Mouse (Mus musculus) C2C12 (cell line): ENCODE results near the gene Plxnd1. TPM values are rescaled to one million over a fixed set of nuclear protein-coding genes. Genes with fewer than 3 reads are reported as not detected.
A peak's percentile ranks its signal among the peaks of the same experiment; 100 is the strongest.

Source experiments
- H3K27me3 ChIP-seq: one replicate; pipeline ENCODE4 v1.6.1; 2011; ENCODE audit not compliant: control insufficient read depth, insufficient read depth, insufficient read length
- H3K36me3 ChIP-seq: one replicate; pipeline ENCODE4 v1.6.1; 2011; ENCODE audit not compliant: control insufficient read depth, insufficient read depth
- H3K4me3 ChIP-seq: one replicate; pipeline ENCODE4 v1.5.1; 2011; ENCODE audit warnings: mild to moderate bottlenecking, control low read depth; ENCODE audit not compliant: poor library complexity, insufficient read depth, severe bottlenecking
- H3K79me2 ChIP-seq: one replicate; pipeline ENCODE4 v1.6.1; 2011; ENCODE audit not compliant: control insufficient read depth, insufficient read depth
- H3K79me3 ChIP-seq: one replicate; pipeline ENCODE4 v1.6.1; 2011; ENCODE audit warnings: low read depth, control low read depth
- H3ac ChIP-seq: one replicate; pipeline ENCODE3; 2011; ENCODE audit warnings: low read depth; ENCODE audit not compliant: control insufficient read depth, insufficient read length
- CEBPB ChIP-seq: IDR thresholded peaks from one replicate; pipeline ENCODE4 v1.6.1; 2011; ENCODE audit warnings: low read depth, mild to moderate bottlenecking, control low read depth, moderate library complexity
- CTCF ChIP-seq: IDR thresholded peaks from one replicate; pipeline ENCODE4 v1.5.1; 2011; ENCODE audit not compliant: control insufficient read depth, insufficient read depth, insufficient read length
- FOSL1 ChIP-seq: IDR thresholded peaks from one replicate; pipeline ENCODE4 v1.8.0; 2011; ENCODE audit warnings: mild to moderate bottlenecking, low read length; ENCODE audit not compliant: poor library complexity, insufficient read depth, severe bottlenecking
- MAX ChIP-seq: IDR thresholded peaks from one replicate; pipeline ENCODE4 v1.6.1; 2011; ENCODE audit warnings: mild to moderate bottlenecking, control low read depth
- MYOD1 ChIP-seq: IDR thresholded peaks from one replicate; pipeline ENCODE4 v1.6.1; 2011; ENCODE audit warnings: low read depth; ENCODE audit not compliant: control insufficient read depth, insufficient read length
- MYOG ChIP-seq: IDR thresholded peaks from one replicate; pipeline ENCODE4 v1.6.1; 2011; ENCODE audit not compliant: control insufficient read depth, insufficient read length; ENCODE audit errors: extremely low read depth
- USF1 ChIP-seq: IDR thresholded peaks from one replicate; pipeline ENCODE4 v1.6.1; 2011; ENCODE audit warnings: low read depth, mild to moderate bottlenecking, control low read depth, moderate library complexity
- polyA plus RNA-seq: library from polyadenylated mRNA; unstranded; fragments of >200 nt; fragmentation: generic; extraction: Trizol; gene quantifications from one replicate; pipeline ENCODE4 v1.2.1, GENCODE M21; 2012; ENCODE audit warnings: missing spikeins

The Plxnd1 gene
- polyA plus RNA-seq, 1 experiment, result 14.8 TPM

DNA sequence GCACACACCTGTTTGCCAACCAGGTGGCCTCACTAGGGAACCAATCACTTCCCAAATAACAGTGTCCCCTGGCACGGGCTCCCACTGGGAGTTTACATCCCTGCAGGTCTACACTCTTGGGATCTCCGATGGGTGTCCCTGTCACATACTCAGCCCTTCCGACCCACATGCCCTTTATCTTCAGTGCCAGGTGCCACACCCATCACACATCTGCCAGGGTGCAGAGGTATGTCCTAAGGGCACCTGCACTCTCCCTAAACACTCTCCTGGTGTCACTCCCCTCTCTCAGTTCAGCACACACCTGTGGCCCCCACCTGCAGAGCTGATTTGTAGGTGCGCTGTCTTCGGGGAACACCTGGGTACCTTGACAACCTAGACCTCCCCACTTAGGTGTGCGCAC, 1.8 kb downstream of the Plxnd1 start:
- peak overlapping the region; percentile 37 for H3K4me3 ChIP-seq
- H3K27me3 ChIP-seq, result no peaks in the 10 kb centered on the region
- peaks cover 7% of the 10 kb centered on the region for H3K79me3 ChIP-seq
- no peaks in the 10 kb centered on the region for H3K36me3 ChIP-seq
- TF ChIP-seq USF1, result no peak
- TF ChIP-seq MYOD1, result no peak
- no peak for TF ChIP-seq CEBPB
- no peak for TF ChIP-seq MAX
- TF ChIP-seq FOSL1, result no peak
- no peak for TF ChIP-seq MYOG
- no peak for TF ChIP-seq CTCF
- H3ac ChIP-seq, result peak overlapping the region; percentile 43
- peaks cover 47% of the 10 kb centered on the region for H3K79me2 ChIP-seq

GRCm38 (mm10) chr6:115991881-115992620, 2.8 kb downstream of the Plxnd1 start:
- Histone ChIP-seq H3ac (no peak overlapping the region), H3K4me3 (peak overlapping the region; percentile 18), H3K79me3 (peaks cover 10% of the 10 kb centered on the region), H3K79me2 (peaks cover 55% of the 10 kb centered on the region), H3K36me3 (no peaks in the 10 kb centered on the region), H3K27me3 (no peaks in the 10 kb centered on the region)
- TF ChIP-seq MAX (no peak), FOSL1 (no peak), CTCF (no peak), MYOG (no peak), MYOD1 (no peak), CEBPB (no peak), USF1 (no peak)

DNA sequence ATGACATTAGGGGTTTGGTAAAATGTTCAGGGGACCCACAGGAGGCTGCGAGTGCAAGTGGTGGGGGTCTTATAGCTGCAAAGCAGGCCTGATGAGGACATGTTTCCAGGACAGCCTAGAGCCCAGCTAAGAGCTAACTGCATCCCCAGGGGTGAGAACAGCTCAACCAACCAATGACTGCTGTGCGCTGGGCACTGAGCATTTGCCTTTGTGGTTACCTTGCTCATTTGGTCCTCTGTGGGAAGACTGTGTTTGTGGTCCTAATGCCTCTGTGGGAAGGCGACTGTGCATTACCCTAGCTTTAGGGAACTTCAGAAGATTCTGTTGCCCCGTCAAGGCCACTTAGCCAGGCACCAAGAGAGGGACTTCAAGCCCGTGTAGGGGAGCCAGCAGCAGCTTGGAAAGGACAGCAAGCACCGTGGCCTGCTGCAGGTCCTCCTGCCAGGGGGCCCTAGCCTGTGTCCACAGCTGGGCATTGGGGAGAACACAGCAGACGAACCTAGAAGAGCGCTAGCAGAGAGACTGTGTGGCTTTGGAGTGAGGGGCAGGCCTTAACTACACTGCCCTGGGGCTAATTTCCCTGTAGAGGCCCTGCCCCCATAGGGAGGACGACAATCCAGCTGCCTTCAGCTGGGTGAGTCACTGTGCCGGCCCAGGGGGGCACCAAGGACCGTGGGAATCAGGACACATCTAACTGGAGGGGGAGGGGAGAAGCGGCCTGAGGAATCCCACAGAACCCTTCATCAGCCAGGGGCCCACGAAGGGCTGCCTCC, 3.5 kb downstream of the Plxnd1 start:
- H3K27me3 ChIP-seq, result no peaks in the 10 kb centered on the region
- peak overlapping the region; percentile 18 for H3K4me3 ChIP-seq
- TF ChIP-seq MYOD1, result peak; percentile 75
- TF ChIP-seq MAX, result no peak

GRCm38 (mm10) chr6:115990479-115990878, 4.3 kb downstream of the Plxnd1 start:
- H3K36me3 ChIP-seq, result no peaks in the 10 kb centered on the region
- no peaks in the 10 kb centered on the region for H3K27me3 ChIP-seq
- H3K79me3 ChIP-seq, result peaks cover 10% of the 10 kb centered on the region
- no peak overlapping the region for H3ac ChIP-seq
- TF ChIP-seq MAX, result no peak
- no peak for TF ChIP-seq FOSL1
- no peak for TF ChIP-seq CEBPB
- TF ChIP-seq MYOD1, result no peak
- no peak for TF ChIP-seq CTCF
- TF ChIP-seq USF1, result no peak
- no peak for TF ChIP-seq MYOG
- peaks cover 55% of the 10 kb centered on the region for H3K79me2 ChIP-seq
- no peak overlapping the region for H3K4me3 ChIP-seq

More for the DNA sequence above, 3.5 kb downstream of the Plxnd1 start:
- H3K36me3 ChIP-seq, result no peaks in the 10 kb centered on the region
- peak overlapping the region; percentile 51 for H3ac ChIP-seq
- H3K79me2 ChIP-seq, result peaks cover 55% of the 10 kb centered on the region
- H3K79me3 ChIP-seq, result peaks cover 10% of the 10 kb centered on the region

DNA sequence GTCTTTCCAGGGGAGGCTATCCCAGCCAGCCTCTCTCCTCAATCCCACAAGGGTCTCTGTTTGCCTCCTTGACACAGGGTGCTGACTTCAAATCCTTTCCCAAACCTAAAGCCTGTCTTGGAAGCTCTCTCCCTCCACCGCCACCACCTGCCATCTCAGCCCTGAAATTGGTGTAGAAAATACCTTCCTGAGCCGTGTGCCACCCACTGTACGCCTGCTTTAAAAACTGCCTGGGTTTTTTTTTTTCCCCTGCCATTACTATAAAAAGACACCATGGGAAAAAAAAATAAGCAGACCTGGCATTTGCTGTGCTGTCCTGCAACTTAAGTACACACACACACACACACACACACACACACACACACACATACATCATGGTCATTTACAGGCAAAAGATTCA, 4.7 kb downstream of the Plxnd1 start:
- H3K79me2 ChIP-seq, result peaks cover 55% of the 10 kb centered on the region
- no peak overlapping the region for H3K4me3 ChIP-seq

More for the DNA sequence above, 4.7 kb downstream of the Plxnd1 start:
- Histone ChIP-seq H3K27me3 (no peaks in the 10 kb centered on the region), H3ac (no peak overlapping the region), H3K36me3 (no peaks in the 10 kb centered on the region), H3K79me3 (peaks cover 10% of the 10 kb centered on the region)
- no peak for TF ChIP-seq MYOD1
- no peak for TF ChIP-seq CTCF
- no peak for TF ChIP-seq CEBPB
- no peak for TF ChIP-seq MYOG
